Mouse (Mus musculus): ENCODE results near the gene Gm17651.

Gene Gm17651

DNA sequence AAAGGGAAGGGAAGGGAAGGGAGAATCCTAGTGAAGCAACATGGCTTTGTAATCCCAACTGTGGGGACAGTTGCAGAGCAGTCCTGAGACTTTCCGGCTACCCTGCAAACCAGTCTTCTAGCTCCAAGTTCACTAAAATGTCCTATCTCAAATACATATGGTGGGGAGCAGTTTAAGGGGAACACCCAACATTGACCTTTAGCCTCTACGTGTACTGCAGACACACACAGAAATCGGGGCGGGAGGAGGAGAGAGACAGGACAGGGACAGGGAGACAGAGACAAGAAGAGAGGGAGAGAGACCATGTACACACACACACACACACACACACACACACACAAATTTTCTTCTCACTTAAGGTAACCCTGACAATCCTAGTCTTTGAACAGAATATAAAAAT is 44.6 kb downstream of the Gm17651 start:
- no peak for DNase-seq (ENCODE audit: low read depth)

DNA sequence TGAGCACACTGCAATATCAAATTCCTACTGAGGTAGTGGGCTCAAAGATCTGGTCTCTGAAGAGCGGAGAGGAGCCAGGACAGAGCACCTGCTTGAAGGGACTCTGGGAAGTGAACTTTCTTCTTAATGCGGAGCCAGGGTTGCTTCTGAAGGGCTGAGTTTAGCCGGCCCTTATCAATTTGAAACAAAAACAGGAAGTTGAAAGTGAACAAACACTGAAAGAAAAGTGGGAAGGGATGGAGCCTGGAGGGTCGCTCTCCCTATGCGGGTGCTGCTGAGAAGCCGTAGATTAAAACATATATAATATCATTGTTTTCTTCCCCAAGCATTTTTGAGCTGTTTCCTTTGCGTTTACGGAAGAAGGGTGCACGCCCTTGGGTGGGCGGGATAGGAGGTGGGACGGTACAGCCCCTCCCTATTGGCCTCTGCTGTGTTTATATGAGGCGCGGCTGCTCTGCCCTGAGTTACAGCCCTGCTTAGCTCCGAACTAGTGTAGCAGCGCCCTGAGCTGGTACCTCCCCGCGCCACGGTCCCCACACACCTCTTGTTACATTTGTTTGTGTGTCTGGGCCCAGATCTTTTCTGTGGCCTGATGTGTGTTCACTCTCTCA is 46.0 kb downstream of the Gm17651 start, which contains the start of gene Fmo5:
TSS of gene Fmo5 (plus strand) at position 414 of the 611 bp plus-strand sequence.
- DNase-seq (ENCODE audit: low read depth): peak; percentile 81

DNA sequence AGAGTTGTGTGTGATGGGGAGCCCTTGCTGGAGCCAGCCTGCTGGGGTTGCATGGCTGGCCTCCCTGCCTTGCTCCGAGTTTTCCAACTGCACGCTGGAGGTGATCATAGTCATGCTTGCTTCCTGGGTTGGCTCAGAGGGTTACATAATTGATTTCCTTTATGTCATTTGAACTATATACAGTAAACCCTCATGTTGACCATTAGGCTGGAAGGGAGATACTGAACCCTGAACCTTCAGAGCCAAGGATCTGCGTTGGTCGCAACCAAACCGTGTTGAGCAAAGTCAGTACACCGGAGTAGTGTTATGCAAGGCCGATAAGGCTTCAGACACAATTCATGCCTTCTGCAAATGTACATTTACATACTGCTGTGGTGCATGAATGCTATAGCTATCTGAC is 46.6 kb downstream of the Gm17651 start:
- DNase-seq (ENCODE audit: low read depth): no peak

DNA sequence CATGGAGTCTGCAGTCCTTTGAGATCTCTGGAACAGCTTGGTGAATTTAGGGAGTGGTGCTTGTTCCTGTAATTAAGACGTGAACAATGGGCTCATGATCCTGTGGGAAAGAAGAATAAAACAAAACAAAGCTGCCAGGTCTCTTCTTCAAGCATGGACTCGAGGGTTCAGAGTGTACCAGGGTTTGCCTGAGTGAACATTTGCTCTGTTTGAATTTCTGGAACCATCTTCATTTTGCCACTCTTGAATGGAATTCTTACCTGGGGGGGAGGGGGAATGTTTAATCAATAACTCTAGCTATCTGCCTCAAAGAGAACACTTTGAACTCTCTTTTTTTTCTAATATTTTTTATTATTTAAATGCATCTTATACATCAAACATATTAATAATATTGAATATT is 49.9 kb downstream of the Gm17651 start:
- no peak for DNase-seq (ENCODE audit: low read depth)
